Comparison of ENCODE assay signal across 29 mouse cellular contexts in the genomic region with DNA sequence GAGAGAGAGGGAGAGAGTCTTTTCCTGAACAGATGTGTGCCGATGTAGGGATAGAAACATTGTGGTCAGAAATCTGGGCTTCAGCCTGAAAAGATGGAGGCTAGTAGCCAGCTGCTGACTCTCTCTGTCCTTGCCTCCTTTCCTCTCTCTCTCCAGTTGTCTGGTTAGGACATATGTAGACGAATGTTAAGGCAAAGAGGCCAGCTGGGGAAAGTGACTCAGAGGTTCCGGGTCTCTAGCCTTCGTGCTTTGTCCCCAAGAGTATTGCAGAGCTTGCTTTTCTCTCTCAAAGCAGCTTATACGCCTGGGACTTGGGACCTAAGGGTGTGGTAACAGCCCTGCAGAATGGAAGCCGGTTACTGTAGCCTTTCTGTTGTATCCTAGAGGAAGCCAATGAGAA.
DNase-seq lines count a peak whose midpoint lies in the region; ATAC-seq and TF ChIP-seq lines count a peak whose summit lies in the region.
"Had no signal": no experiment of that assay in that cellular context is flagged by ENCODE, and none has a peak within 500 bp of the region (broad histone marks: within the 10 kb centered on the region; RNA-seq: fewer than 3 reads in every experiment).

No protein-coding gene starts in this region.

- H3K9ac ChIP-seq in forebrain, postnatal 0 days, result no peak overlapping the region
- H3K9ac ChIP-seq in hindbrain, embryonic 12.5 days, result no peak overlapping the region
- no peak overlapping the region for H3K9ac ChIP-seq in hindbrain, embryonic 14.5 days
- H3K9ac ChIP-seq in neural tube, embryonic 11.5 days (ENCODE audit: low read length), result no peak overlapping the region
- no peak overlapping the region for H3K9ac ChIP-seq in neural tube, embryonic 15.5 days (replicated peaks)
- H3K9ac ChIP-seq: embryonic facial prominence, embryonic 13.5 days; forebrain, embryonic 15.5 days; heart, embryonic 13.5 days; intestine, embryonic 15.5 days had no signal

- no peak overlapping the region for H3K4me3 ChIP-seq in forebrain, embryonic 10.5 days
- no peak overlapping the region for H3K4me3 ChIP-seq in forebrain, postnatal 0 days (ENCODE audit: low read depth, low read length)
- H3K4me3 ChIP-seq in hindbrain, embryonic 12.5 days, result no peak overlapping the region
- H3K4me3 ChIP-seq in hindbrain, embryonic 14.5 days (replicated peaks; ENCODE audit: low read length), result no peak overlapping the region
- H3K4me3 ChIP-seq in neural tube, embryonic 11.5 days (ENCODE audit: low read depth, low read length), result no peak overlapping the region
- no peak overlapping the region for H3K4me3 ChIP-seq in neural tube, embryonic 15.5 days (replicated peaks)
- H3K4me3 ChIP-seq: embryonic facial prominence, embryonic 10.5 days; embryonic facial prominence, embryonic 13.5 days; erythroblast, embryonic 14.5 days; forebrain, embryonic 15.5 days; heart, adult 2 months; heart, embryonic 10.5 days; heart, embryonic 13.5 days; intestine, embryonic 15.5 days had no signal

- no peaks in the 10 kb centered on the region for H3K36me3 ChIP-seq in forebrain, embryonic 10.5 days (replicated peaks)
- no peaks in the 10 kb centered on the region for H3K36me3 ChIP-seq in forebrain, postnatal 0 days (ENCODE audit: insufficient read depth)
- no peaks in the 10 kb centered on the region for H3K36me3 ChIP-seq in hindbrain, embryonic 12.5 days
- no peaks in the 10 kb centered on the region for H3K36me3 ChIP-seq in hindbrain, embryonic 14.5 days (replicated peaks; ENCODE audit: control insufficient read depth, insufficient read depth)
- H3K36me3 ChIP-seq in neural tube, embryonic 11.5 days (ENCODE audit: control insufficient read depth, insufficient read depth, low read length), result no peaks in the 10 kb centered on the region
- H3K36me3 ChIP-seq in neural tube, embryonic 15.5 days, result no peaks in the 10 kb centered on the region
- H3K36me3 ChIP-seq: embryonic facial prominence, embryonic 10.5 days; embryonic facial prominence, embryonic 13.5 days; forebrain, embryonic 15.5 days; heart, embryonic 10.5 days; heart, embryonic 13.5 days; intestine, embryonic 15.5 days had no signal

- WGBS in forebrain, embryonic 10.5 days, result 83% methylated on average over 6 of the region's 6 CpGs
- 83% methylated on average over 6 of the region's 6 CpGs for WGBS in forebrain, postnatal 0 days
- 65% methylated on average over 6 of the region's 6 CpGs for WGBS in hindbrain, embryonic 12.5 days
- WGBS in hindbrain, embryonic 14.5 days, result 58% methylated on average over 6 of the region's 6 CpGs
- 64% methylated on average over 6 of the region's 6 CpGs for WGBS in neural tube, embryonic 11.5 days
- 53% methylated on average over 6 of the region's 6 CpGs for WGBS in neural tube, embryonic 15.5 days

- H3K9me3 ChIP-seq in forebrain, embryonic 10.5 days, result no peaks in the 10 kb centered on the region
- H3K9me3 ChIP-seq in forebrain, postnatal 0 days (ENCODE audit: low read length), result no peaks in the 10 kb centered on the region
- H3K9me3 ChIP-seq in hindbrain, embryonic 12.5 days (replicated peaks), result no peaks in the 10 kb centered on the region
- no peaks in the 10 kb centered on the region for H3K9me3 ChIP-seq in hindbrain, embryonic 14.5 days (ENCODE audit: control insufficient read depth, low read length)
- no peaks in the 10 kb centered on the region for H3K9me3 ChIP-seq in neural tube, embryonic 11.5 days (ENCODE audit: control insufficient read depth, low read length)
- H3K9me3 ChIP-seq in neural tube, embryonic 15.5 days (replicated peaks), result no peaks in the 10 kb centered on the region
- H3K9me3 ChIP-seq: embryonic facial prominence, embryonic 10.5 days; embryonic facial prominence, embryonic 13.5 days; forebrain, embryonic 15.5 days; heart, embryonic 10.5 days; heart, embryonic 13.5 days; intestine, embryonic 15.5 days had no signal

- H3K27me3 ChIP-seq in forebrain, embryonic 10.5 days (ENCODE audit: poor library complexity, severe bottlenecking), result peaks cover 97% of the 10 kb centered on the region
- no peaks in the 10 kb centered on the region; the same call in 1 of the 2 replicates for H3K27me3 ChIP-seq in forebrain, postnatal 0 days (ENCODE audit: insufficient read depth, low read length)
- H3K27me3 ChIP-seq in hindbrain, embryonic 12.5 days, result peaks cover 38% of the 10 kb centered on the region
- H3K27me3 ChIP-seq in hindbrain, embryonic 14.5 days (ENCODE audit: control insufficient read depth, insufficient read depth, low read length), result peaks cover 16% of the 10 kb centered on the region; the same call in 1 of the 2 replicates
- peaks cover 4% of the 10 kb centered on the region; the same call in 1 of the 2 replicates for H3K27me3 ChIP-seq in neural tube, embryonic 11.5 days (ENCODE audit: control insufficient read depth, insufficient read depth, low read length)
- H3K27me3 ChIP-seq in neural tube, embryonic 15.5 days (replicated peaks), result peaks cover 5% of the 10 kb centered on the region; the same call in 1 of the 2 replicates
- H3K27me3 ChIP-seq: forebrain, embryonic 15.5 days had no signal

- TF ChIP-seq CTCF in forebrain, postnatal 0 days (IDR thresholded peaks at IDR 0.05; ENCODE audit: low read depth), result no peak

- no peak for ATAC-seq in forebrain, postnatal 0 days
- ATAC-seq in hindbrain, embryonic 12.5 days (ENCODE audit: low FRiP score), result no peak
- ATAC-seq in hindbrain, embryonic 14.5 days (ENCODE audit: low FRiP score), result no peak
- ATAC-seq in neural tube, embryonic 11.5 days (ENCODE audit: insufficient read depth, low FRiP score, low TSS enrichment), result no peak
- ATAC-seq in neural tube, embryonic 15.5 days (ENCODE audit: low FRiP score), result no peak
- ATAC-seq: forebrain, embryonic 15.5 days; intestine, embryonic 15.5 days had no signal

- peaks cover 60% of the 10 kb centered on the region for H3K4me1 ChIP-seq in forebrain, embryonic 10.5 days
- no peaks in the 10 kb centered on the region for H3K4me1 ChIP-seq in forebrain, postnatal 0 days (ENCODE audit: insufficient read depth)
- H3K4me1 ChIP-seq in hindbrain, embryonic 12.5 days, result peaks cover 51% of the 10 kb centered on the region
- H3K4me1 ChIP-seq in hindbrain, embryonic 14.5 days (replicated peaks; ENCODE audit: control insufficient read depth, insufficient read depth, low read length), result peaks cover 22% of the 10 kb centered on the region
- peaks cover 23% of the 10 kb centered on the region for H3K4me1 ChIP-seq in neural tube, embryonic 11.5 days (ENCODE audit: control insufficient read depth, insufficient read depth, low read length)
- H3K4me1 ChIP-seq in neural tube, embryonic 15.5 days, result peaks cover 61% of the 10 kb centered on the region
- H3K4me1 ChIP-seq: embryonic facial prominence, embryonic 13.5 days; heart, embryonic 10.5 days; heart, embryonic 13.5 days had no signal

- no peak for DNase-seq in forebrain, embryonic 10.5 days (ENCODE audit: extremely low spot score, low spot score)
- DNase-seq in forebrain, postnatal 0 days, result no peak
- DNase-seq in hindbrain, embryonic 14.5 days (ENCODE audit: low spot score), result no peak
- DNase-seq in neural tube, embryonic 11.5 days (ENCODE audit: low spot score), result no peak
- no peak for DNase-seq in neural tube, embryonic 10.5 days (ENCODE audit: extremely low spot score, low spot score)
- DNase-seq in testis, postnatal 10 days (ENCODE audit: low spot score), result no peak
- DNase-seq: adrenal gland, adult 2 months; adrenal gland, postnatal 14 days; B cell, adult 2 months; cerebellum, adult 11 months; cerebellum, adult 2 months; cerebellum, postnatal 10 days; cerebellum, postnatal 36 days; embryo, embryonic 11 days; gastrocnemius, postnatal 10 days; gastrocnemius, postnatal 36 days; heart, adult 2 months; heart, postnatal 14 days; heart, postnatal 4 days; kidney, adult 11 months had no signal

- H3K27ac ChIP-seq in forebrain, embryonic 10.5 days, result peak overlapping the region; percentile 74
- no peak overlapping the region for H3K27ac ChIP-seq in forebrain, postnatal 0 days (ENCODE audit: low read depth, low read length)
- peak overlapping the region; percentile 55; the same call in 1 of the 2 replicates for H3K27ac ChIP-seq in hindbrain, embryonic 12.5 days
- H3K27ac ChIP-seq in hindbrain, embryonic 14.5 days, result no peak overlapping the region
- peak overlapping the region; percentile 11; the same call in 1 of the 2 replicates for H3K27ac ChIP-seq in neural tube, embryonic 11.5 days (ENCODE audit: low read depth, low read length)
- H3K27ac ChIP-seq in neural tube, embryonic 15.5 days (replicated peaks), result peak overlapping the region; percentile 52
- H3K27ac ChIP-seq: embryonic facial prominence, embryonic 10.5 days; embryonic facial prominence, embryonic 13.5 days; forebrain, embryonic 15.5 days; heart, adult 2 months; heart, embryonic 10.5 days; heart, embryonic 13.5 days; intestine, embryonic 15.5 days had no signal

- H3K4me2 ChIP-seq in forebrain, postnatal 0 days (ENCODE audit: low read depth), result no peak overlapping the region
- H3K4me2 ChIP-seq in hindbrain, embryonic 12.5 days (replicated peaks), result no peak overlapping the region
- H3K4me2 ChIP-seq in hindbrain, embryonic 14.5 days (replicated peaks), result no peak overlapping the region
- no peak overlapping the region for H3K4me2 ChIP-seq in neural tube, embryonic 11.5 days (ENCODE audit: low read depth)
- no peak overlapping the region for H3K4me2 ChIP-seq in neural tube, embryonic 15.5 days
- H3K4me2 ChIP-seq: embryonic facial prominence, embryonic 13.5 days; forebrain, embryonic 15.5 days; heart, embryonic 13.5 days; intestine, embryonic 15.5 days had no signal

Comparison
In these comparisons a context has a peak if more than half of its experiments do, and no peak if none do; other contexts are left out.
1. H3K27ac ChIP-seq: peak in forebrain, embryonic 10.5 days (single experiment), hindbrain, embryonic 12.5 days (single experiment), neural tube, embryonic 11.5 days (single experiment) and neural tube, embryonic 15.5 days (single experiment); none in forebrain, postnatal 0 days (single experiment) and hindbrain, embryonic 14.5 days (single experiment).